Mouse (Mus musculus): ENCODE results near the gene Iqsec1.

- TF ChIP-seq POLR2A (IDR thresholded peaks at IDR 0.05; ENCODE audit: low read depth, low read length) = no peak
- TF ChIP-seq CTCF (IDR thresholded peaks at IDR 0.05; ENCODE audit: extremely low read depth, insufficient read depth, insufficient read length, insufficient replicate concordance) = no peak
These were observed 275.7 kb downstream of the Iqsec1 start for GRCm38 (mm10) chr6:90712486-90713480.

Data from spleen, adult 2 months (tissue).